Mouse (Mus musculus) layer of hippocampus, postnatal 14 days (tissue): ENCODE data around the gene Ubqln5. TPM values are rescaled to one million over a fixed set of nuclear protein-coding genes. Genes with fewer than 3 reads are reported as not detected.

Experiments used
- DNase-seq, 2 experiments: peaks; one replicate each; pipeline ENCODE4 v3.0.0; 2021 to 2022; ENCODE audit warnings: low spot score in 2 of 2, mixed read lengths in 1 of 2
- long read RNA-seq, 2 experiments: library from polyadenylated mRNA; stranded (forward); transcript quantifications; one replicate each; pipeline ENCODE4 v2.0.0; 2021
- total RNA-seq, 2 experiments: library from RNA; stranded (reverse); gene quantifications; 2 replicates each; pipeline ENCODE4 v1.2.3; 2021

Ubqln5 gene
- total RNA-seq: not detected
- long read RNA-seq, experiment 1: 0 reads
- long read RNA-seq, experiment 2: 0 reads

GRCm38 (mm10) chr7:104129726-104130125, at the start of gene Ubqln5:
Gene Ubqln5, minus strand, starts transcription at chr7:104129826.
- DNase-seq: no peak

GRCm38 (mm10) chr7:104179074-104179473, 49.4 kb upstream of the Ubqln5 start:
- DNase-seq: no peak

DNA sequence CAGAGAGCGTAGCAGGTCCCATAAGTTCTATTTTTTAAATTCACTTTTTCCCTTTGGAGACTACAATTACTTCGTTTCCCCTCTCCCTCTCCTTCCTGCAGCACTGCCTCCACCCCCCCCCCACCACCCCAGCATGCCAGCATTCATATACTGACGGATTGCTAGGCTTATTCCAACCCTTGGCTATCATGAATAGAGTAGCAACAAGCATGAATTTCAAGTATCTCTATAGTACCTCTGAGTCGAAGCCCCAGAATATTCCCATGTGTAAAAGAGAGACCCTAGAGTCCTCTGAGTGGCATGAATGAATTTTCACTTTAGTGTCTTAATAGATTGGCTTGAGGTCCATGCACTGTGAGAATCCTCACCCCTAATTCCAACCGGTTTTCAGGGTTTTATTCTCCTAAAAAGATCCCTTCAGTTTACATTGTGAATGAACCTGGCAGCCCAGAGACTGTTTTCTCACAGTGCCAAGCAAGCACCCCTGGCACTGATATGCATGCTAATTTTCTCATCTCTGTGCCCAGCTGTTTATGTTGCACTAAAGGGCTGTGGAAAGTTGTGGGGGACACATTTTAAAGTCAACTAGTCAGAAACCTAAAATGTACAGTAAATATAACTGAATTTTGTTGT, 48.9 kb upstream of the Ubqln5 start:
- no peak for DNase-seq

DNA sequence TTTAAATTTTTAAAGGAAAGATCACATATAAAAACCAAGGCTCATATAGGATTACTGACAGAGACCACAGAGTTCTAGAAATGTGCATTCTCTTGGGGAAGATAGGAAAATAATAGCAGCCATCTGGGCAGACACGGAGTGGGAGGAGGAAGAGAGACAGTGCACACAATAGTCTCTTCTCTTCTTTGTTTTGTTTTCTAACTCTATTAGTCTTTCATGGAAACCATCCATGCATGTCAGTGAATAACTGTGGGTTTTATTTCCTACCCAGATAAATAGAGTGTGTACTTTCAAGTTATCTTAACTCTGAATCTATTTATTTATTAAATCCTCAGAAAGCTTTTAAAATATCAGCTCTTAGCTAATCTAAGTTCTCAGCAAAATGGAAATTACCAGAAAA, 45.5 kb upstream of the Ubqln5 start:
- DNase-seq: no peak

DNA sequence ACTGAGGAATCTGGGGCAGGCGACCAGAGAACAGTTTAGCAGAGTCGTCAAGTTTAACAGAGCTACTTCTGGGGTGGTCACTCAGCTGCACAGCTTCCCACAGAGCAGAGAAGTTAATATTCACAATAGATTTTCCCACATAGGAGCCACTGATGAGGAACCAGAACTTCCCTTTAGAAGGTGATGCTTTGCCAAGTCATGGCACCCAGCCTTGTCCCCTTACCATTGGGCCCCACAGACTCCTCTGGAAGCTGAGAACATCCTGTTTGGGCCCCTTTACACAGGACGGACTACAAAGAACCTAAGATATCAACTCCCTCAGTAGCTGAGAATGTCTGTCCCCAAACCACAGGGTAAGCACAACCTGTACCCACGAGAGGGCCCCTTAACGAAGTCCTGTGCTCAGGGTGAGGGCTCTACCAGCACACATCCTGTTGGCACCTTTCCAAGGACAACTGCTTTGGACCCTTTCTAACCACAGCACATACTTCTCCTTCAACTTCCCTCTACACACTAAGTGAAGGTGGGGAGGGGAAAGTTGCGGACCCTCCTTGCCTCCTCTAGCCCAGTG, 40.1 kb upstream of the Ubqln5 start:
- no peak for DNase-seq

GRCm38 (mm10) chr7:104167105-104167504, 37.5 kb upstream of the Ubqln5 start:
- no peak for DNase-seq

DNA sequence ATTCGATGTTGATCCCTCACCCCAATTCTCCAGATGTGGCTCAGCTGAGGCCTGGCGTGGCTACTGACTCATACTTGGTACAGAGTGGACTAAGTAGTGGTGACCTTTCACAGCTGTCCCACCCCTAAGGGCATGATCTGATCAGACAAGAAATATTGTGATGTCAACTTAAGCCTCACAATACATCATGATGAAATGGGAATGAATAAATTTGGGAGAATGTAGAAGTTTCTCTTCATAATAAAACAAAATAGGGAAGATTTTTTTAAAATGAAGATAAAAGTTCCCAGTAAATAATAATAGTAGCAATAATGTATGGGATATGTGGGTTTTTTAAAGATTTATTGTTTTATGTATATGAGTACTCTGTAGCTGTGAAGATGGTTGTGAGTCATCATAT, 20.8 kb upstream of the Ubqln5 start, which contains the start of gene Ubqlnl:
TSS of gene Ubqlnl (minus strand) at position 101 of the 400 bp plus-strand sequence.
- no peak for DNase-seq

- DNase-seq: no peak
Observed at GRCm38 (mm10) chr7:104143179-104143578, 13.6 kb upstream of the Ubqln5 start, which contains the start of gene Ubqln3. Gene Ubqln3, minus strand, starts transcription at chr7:104143279.

DNA sequence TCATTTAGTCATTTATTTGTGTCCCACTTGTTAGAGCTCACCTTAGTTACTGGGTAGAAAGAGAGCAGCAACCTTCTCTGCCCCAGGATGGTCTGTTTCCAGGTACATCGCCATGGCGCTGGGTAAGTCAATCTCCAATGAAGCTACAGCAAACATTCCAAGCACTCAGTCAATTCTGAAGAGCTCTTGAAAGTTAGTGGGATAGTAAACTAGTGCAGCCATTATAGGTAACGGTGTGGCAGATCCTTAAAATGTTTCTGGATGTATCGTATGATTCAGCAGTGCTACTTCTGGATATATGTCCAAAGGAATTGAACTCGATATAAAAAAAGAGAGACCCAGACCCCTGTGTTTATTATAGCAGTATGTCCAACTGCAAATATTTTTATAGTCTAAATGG, 7.7 kb upstream of the Ubqln5 start, which contains the start of gene Olfr643:
TSS of gene Olfr643 (minus strand) at position 101 of the 400 bp plus-strand sequence.
- no peak for DNase-seq

DNA sequence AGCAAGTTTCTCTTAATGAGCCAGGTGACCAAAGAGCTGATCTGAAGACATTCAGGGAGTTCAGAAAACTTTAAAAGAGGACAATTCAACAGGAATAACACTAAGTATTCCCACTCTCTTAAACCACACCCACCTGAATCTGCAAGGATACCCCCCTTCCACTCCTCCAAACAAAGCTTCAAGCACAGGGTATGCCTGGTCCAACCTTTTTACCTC, 25.0 kb downstream of the Ubqln5 start, which contains the start of gene Olfr646:
TSS of gene Olfr646 (plus strand) at position 117 of the 216 bp plus-strand sequence.
- DNase-seq: no peak

DNA sequence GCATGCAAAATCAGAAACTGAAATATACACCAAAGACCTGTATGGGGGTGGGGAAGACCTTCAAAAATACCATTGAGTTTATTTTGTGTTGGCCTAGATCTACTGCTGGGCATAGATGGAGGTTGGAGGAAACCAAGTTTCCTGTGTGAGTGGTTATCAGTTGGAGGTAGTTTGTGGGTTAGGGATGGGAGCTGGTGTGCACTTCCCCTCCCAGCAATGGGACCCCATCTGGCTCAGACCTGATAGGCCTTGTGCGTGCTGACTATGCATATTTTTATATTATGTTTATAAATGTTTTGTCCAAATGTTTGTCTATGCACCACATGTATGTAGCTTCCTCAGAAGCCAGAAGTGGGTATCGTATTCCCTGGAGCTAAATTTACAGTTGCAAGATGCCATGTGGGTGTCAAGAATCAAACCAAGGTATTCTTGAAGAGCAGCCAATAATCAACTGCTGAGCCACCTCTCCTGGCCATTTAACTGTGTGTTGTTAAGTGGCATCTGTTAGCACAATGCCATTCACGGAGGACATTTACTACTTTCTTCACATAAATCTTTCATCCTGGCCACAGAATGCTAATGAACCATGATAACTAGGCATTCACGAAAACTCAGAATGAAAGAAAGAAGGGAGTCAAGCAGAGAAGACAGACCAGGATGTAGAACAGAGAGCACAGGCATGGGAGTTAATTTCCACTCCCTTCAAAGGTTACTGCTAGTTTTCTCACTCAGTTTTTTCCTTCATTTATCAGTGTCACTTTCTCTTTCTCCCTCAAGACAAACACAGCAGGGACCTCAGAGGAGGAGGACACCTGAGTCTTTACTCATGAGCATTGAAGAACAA, 25.5 kb downstream of the Ubqln5 start:
- DNase-seq: no peak

DNA sequence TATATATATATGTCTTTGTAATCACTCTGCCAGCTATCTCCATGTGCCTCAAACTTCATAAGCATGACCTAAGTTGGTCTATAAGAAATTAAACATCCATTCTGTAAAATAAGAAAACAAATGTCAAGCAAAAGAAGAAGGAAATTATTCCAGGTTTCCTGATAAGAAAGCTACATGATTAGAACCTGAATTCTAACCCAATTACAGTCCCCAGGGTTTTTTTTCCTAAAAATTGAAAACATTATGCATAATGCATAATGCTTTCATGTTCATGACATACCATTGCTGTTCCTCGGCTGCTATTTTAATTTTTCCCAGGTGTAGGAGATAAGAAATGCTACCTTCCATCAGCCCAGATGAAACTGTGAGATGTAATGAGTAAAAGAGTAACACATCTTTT, 44.3 kb downstream of the Ubqln5 start, which contains the start of gene Olfr645:
TSS of gene Olfr645 (minus strand) at position 101 of the 400 bp plus-strand sequence.
- DNase-seq: no peak

Other genes starting within 250 kb of the Ubqln5 start
- not detected for gene Olfr66, start 243.6 kb downstream of the Ubqln5 start, total RNA-seq
- not detected for gene Olfr64, start 235.3 kb downstream of the Ubqln5 start, total RNA-seq
- gene Olfr65, start 226.3 kb downstream of the Ubqln5 start, total RNA-seq: not detected
- gene Olfr631, start 201.0 kb downstream of the Ubqln5 start, total RNA-seq: not detected
- gene Olfr632, start 195.5 kb downstream of the Ubqln5 start, total RNA-seq: not detected
- gene Olfr633, start 185.4 kb downstream of the Ubqln5 start, total RNA-seq: not detected
- gene Olfr635, start 158.7 kb downstream of the Ubqln5 start, total RNA-seq: under 1 TPM; 0.07 to 0.09 TPM
- gene Olfr638, start 131.1 kb downstream of the Ubqln5 start, total RNA-seq: not detected
- under 1 TPM; 0.07 to 0.19 TPM for gene Olfr639, start 112.5 kb downstream of the Ubqln5 start, total RNA-seq
- gene Olfr640, start 104.3 kb downstream of the Ubqln5 start, total RNA-seq: not detected
- not detected for gene Olfr641, start 94.4 kb downstream of the Ubqln5 start, total RNA-seq
- not detected for gene Olfr642, start 77.2 kb downstream of the Ubqln5 start, total RNA-seq
- not detected for gene 4930516K23Rik, start 68.4 kb downstream of the Ubqln5 start, total RNA-seq
- not detected for gene Olfr644, start 58.0 kb downstream of the Ubqln5 start, total RNA-seq
- not detected for gene Olfr645, start 44.4 kb downstream of the Ubqln5 start, total RNA-seq
- not detected for gene Olfr646, start 25.0 kb downstream of the Ubqln5 start, total RNA-seq
- not detected for gene Olfr643, start 7.6 kb upstream of the Ubqln5 start, total RNA-seq
- not detected for gene Ubqln3, start 13.5 kb upstream of the Ubqln5 start, total RNA-seq
- gene Ubqlnl, start 20.7 kb upstream of the Ubqln5 start, total RNA-seq: not detected
- not detected for gene Olfm5, start 35.0 kb upstream of the Ubqln5 start, total RNA-seq
- under 1 TPM; 0.17 to 0.44 TPM for gene Olfr648, start 53.6 kb upstream of the Ubqln5 start, total RNA-seq
- gene Olfr649, start 66.2 kb upstream of the Ubqln5 start, total RNA-seq: not detected
- under 1 TPM; 0.28 to 0.33 TPM for gene Trim6, start 89.0 kb upstream of the Ubqln5 start, total RNA-seq
- 1 to 10 TPM in 1 of 2 experiments, under 1 TPM in 1; 0.76 to 1.0 TPM for gene Trim34a, start 114.6 kb upstream of the Ubqln5 start, total RNA-seq
- under 1 TPM; 0.25 to 0.55 TPM for gene Trim5, start 158.3 kb upstream of the Ubqln5 start, total RNA-seq
- gene Trim12a, start 185.6 kb upstream of the Ubqln5 start, total RNA-seq: 1 to 10 TPM; 2.0 to 2.1 TPM
- not detected for gene Trim34b, start 199.6 kb upstream of the Ubqln5 start, total RNA-seq
- 1 to 10 TPM; 1.5 to 2.0 TPM for gene Trim12c, start 223.5 kb upstream of the Ubqln5 start, total RNA-seq
- not detected for gene Trim30b, start 240.1 kb upstream of the Ubqln5 start, total RNA-seq